Mouse (Mus musculus) lung, postnatal 25 days (tissue): ENCODE measurements around the gene Kcnc3.

Experiments used
- DNase-seq: peaks from one replicate; pipeline ENCODE4 v3.0.0; 2022; ENCODE audit warnings: low spot score

Gene Kcnc3

DNA sequence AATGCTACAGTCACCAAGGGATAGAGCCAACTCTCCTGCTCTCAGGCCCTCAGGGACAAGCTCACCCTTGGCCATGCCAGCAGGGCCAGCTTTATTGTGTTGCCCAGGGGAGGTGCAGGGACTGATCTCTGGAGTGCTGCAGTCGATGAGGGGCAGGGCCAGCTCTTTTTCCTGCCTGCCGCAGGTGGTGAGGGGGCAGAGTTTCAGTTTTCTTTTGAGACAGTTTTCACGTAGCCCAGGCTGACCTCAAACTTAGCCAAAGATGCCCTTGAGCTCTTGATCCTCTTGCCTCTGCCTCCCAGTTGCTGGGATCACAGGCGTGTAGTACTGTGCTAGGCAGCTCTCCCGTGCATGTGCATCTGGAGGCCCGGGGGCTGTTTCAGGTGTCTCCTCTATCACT is 19.5 kb upstream of the Kcnc3 start:
- no peak for DNase-seq

DNA sequence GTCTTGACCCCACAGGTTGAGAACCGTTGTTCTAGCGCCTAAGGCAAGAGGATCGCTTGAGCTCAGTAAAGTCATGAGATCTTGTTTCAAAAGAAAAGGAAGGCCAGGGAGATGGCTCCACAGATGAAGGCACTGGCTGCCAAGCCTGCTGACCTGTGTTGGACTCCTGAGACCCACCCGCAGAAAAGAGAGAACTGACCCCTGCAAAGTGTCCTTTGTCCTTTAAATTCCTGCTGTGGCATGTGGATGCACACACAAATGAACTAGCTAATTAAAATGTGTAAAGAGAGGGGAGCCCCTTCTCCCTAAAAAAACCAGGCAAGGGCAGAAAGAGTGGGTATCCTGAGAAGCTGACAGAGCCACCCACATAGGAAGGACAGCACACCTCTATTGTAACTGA is 18.7 kb upstream of the Kcnc3 start:
- DNase-seq = no peak

DNA sequence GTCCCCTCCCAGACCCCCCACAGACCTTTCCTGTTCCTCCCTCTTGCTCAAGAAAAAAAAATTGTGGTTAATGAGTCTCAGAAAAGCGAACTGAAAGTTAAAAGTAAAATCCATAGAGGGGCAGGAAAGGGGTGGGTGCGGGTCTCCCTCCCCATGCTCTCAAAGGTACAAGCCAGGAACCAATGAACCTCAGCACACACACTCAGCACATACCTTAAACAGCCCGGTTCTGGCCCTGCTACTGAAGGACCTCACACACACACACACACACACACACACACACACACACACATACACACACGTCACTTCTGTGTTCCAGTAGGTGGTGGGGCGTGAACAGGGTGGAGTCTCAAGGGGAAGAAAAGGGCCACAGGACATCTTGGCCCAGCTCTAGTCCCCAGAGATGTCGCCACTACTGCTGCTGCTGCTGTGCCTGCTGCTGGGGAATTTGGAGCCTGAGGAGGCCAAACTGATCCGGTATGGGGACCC is 18.2 kb upstream of the Kcnc3 start, which contains the start of gene Napsa:
Gene Napsa, plus strand, starts transcription at position 168 of the 489 bp plus-strand sequence.
- DNase-seq = peak; percentile 81

DNA sequence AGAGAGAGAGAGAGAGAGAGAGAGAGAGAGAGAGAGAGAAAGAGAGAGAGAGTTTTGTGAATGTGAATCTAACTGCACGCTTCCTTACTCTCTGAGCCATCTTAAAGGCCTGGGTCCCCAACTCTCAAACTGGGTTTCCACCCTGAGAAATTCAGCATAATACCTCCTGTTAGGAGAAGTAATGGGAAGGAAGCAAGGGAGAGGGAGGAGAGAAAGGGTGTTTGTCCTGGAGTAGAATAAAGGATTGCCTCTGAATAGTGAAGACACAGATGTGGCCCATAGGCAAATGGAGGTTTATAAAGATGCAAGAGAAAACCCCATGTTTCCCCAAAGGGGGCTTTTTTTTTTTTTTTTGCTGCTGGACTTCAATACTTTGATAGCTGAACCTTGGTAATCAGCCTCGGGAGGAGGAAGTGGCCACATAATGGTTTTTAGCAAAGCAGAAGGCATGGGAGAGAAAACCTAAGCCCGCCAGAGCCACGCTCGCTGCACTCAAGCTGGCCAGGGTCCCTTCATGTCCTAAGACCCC is 17.4 kb upstream of the Kcnc3 start:
- DNase-seq = no peak

DNA sequence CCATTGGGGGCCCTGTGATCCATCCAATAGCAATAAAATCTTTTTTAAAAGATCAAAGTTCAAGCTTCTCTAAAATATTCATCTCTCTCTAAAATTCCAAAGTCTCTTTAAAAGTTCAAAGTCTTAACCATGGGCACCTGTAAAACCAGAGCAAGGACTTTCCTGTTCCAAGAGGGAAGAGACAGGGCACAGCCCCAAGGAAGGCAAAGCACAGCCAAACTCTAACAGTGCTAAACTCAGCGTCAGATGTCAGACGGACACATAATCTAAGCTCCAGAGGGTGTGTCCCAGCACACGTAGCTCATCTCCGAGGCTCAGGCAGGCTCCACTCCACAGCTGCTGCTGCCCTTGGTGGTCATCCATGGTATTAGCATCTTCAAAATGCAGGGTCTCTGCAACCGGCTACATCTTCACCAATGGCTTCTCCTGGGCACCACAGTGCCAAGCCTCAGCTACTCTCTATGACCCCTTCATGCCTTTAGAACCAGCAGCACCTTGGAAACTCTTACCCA is 14.1 kb upstream of the Kcnc3 start:
- no peak for DNase-seq

DNA sequence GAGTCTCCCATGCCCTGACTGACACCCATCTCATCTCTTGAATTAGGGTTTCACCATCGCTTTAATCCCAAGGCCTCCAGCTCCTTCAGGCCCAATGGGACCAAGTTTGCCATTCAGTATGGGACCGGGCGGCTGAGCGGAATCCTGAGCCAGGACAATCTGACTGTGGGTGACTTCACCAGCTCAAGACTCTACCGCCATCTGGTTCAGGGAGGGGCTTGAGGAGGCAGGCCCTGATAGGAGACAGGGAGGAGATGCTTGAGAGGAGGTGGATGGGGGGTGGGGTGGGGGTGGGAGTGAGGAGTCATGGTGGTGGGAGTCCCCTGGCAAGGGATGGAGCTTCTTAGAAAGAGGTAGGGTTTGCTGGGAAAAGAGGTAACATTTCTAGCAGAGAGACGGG is 8.8 kb upstream of the Kcnc3 start:
- no peak for DNase-seq

DNA sequence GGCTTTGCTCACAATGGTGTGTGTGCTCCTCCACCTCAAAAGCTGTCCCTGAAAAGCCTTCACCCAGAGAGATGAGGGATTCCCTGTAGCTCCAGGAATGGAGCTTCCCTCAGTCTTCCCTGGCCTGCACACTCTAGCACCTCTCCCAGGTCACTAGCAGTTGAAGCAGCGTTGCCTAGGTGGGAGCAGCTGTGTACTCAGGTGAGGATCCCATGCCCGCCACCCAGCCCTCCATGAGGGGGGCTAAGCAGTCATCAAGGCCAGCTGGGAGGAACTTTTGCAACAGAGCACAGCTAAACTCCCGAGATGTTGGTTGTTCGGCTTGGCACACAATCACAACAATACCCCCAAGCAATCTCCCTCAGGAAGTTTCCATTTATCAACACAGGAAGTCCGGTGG is 7.8 kb upstream of the Kcnc3 start:
- DNase-seq = no peak

DNA sequence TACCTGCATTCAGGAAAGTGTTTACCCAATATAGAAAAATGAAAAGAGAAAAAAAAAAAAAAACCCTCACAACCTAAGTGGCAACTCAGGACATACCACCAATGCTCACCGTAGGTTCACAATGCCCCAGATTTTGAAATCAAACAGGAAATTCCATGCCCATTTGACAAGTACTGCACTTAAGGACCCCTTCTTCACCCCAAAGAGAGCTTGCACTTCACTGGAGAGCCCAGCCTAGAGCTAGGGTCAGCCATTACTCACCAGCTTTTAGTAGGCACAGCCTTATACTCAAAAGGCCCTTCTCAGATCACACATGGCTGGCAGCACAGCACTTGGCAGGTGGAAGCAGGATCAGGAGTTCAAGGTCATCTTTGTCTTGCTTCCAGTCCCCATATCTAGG is 7.3 kb upstream of the Kcnc3 start:
- DNase-seq = peak; percentile 75

DNA sequence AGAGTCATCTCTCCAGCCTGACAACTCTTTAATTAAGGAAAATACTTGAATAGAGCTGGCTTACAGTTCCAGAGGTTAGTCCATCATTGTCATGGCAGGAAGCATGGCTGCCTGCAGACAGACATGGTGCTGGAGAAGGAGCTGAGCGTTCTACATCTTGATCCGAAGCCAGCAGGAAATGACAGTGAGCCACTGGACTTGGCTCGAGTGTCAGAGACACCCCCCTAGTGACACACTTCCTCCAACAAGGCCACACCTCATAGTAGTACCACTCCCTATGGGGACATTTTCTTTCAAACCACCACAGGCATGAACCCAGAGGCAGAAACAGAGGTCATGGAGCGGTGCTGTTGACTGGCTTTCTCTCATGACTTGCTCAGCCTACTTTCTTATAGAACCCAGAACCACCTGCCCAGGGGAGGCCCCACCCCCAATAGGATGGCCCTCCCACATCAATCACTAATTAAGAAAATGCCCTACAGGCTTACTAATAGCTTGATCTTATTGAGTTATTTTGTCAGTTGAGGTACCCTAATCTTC is 6.1 kb upstream of the Kcnc3 start:
- no peak for DNase-seq

DNA sequence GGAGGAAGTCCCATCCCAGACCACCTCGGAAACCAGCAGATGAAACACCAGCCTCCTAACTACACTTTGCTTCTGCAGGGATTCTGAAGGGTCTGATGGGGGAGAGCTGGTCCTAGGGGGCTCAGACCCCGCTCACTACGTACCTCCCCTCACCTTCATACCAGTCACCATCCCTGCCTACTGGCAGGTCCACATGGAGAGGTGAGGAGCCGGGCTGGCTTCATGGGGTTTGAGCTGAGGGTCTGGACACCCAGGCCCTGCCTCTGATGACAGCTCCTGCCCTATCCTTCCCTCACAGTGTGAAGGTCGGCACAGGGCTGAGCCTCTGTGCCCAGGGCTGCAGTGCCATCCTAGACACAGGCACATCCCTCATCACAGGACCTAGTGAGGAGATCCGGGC is 5.5 kb upstream of the Kcnc3 start:
- no peak for DNase-seq

DNA sequence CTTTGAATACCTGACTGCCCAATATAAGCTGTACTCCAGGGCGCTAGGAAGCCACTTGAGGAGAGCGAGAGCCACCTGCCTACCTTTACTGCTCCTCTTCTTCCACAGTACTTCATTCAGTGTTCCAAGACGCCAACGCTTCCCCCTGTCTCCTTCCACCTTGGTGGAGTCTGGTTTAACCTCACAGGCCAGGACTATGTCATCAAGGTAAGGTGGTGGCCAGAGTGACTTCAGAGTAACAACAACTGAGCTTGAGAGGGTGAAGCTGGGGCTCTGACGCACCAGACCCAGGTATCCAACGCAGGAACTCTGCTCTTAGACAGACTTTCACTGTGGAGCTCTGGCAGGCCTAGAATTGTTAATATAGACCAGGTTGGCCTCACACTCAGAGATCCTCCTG is 4.9 kb upstream of the Kcnc3 start:
- DNase-seq = no peak

DNA sequence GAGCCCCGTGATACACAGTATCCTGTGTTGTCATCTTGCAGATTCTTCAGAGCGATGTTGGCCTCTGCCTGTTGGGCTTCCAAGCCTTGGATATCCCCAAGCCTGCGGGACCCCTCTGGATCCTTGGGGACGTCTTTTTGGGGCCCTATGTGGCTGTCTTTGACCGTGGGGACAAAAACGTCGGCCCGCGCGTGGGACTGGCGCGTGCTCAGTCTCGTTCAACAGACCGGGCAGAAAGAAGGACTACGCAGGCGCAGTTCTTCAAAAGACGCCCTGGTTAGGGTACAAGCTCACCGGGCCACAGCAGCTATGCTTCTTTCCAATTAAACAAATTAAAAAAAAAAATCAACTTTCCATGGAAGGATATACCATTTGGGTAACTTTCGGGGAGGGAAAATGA is 3.9 kb upstream of the Kcnc3 start:
- DNase-seq = no peak

DNA sequence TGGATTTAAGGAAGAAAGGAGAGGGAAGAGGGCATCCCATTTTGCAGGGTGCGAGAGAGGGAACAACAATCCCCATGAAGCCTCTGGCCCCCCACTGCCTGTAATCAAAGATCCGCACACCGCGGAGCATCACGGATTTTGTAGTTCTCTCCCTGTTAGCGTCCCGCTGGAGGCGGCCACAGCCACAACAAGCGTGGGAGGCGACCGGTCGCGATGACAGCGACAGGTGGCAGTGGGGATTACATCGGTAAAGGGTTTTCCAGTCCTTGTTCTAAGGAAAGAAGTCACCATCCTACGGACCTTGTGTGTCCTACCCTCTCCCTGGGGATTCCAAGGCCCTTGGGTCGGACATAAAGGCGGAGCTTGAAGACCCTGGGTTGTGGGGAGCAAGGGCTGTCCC is 3.5 kb upstream of the Kcnc3 start:
- no peak for DNase-seq

DNA sequence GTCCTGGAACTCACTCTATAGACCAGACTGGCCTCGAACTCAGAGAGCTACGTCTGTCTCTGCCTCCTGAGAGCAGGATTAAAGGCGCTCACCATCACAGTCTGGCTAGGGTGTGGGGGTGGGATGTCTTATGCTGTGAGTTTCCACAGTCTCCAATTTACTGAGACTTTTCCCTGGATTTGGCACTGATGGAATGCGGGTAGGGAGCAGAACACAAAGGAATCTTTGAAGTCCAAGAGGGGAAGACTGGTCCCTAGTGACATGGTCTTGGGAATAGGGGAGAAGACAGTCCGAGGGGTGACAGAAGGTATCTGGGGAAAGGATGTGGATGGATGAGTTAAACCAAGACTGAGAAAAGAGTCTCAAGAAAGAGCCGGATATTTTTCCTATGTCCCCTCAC is 2.8 kb upstream of the Kcnc3 start:
- DNase-seq = no peak

DNA sequence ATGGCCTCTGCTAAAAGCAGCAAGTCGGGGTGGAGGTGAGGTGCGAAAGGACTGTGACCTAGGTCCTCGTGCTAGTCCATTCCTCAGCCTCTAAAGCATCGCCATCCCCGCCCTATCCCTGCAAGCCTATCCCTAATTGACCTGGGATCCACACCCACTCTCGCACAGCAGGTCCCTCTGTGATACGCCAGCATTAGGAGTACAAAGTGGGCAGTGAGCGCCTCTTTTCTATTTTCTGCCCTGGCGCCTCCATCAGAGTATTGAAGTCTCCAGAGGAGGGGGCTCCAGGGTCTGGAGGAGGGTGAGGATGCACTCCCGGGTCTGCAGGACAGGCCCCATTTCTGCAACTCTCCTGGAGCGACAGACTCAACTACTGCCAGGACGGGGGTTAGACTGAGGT is 2.1 kb upstream of the Kcnc3 start:
- DNase-seq = no peak

DNA sequence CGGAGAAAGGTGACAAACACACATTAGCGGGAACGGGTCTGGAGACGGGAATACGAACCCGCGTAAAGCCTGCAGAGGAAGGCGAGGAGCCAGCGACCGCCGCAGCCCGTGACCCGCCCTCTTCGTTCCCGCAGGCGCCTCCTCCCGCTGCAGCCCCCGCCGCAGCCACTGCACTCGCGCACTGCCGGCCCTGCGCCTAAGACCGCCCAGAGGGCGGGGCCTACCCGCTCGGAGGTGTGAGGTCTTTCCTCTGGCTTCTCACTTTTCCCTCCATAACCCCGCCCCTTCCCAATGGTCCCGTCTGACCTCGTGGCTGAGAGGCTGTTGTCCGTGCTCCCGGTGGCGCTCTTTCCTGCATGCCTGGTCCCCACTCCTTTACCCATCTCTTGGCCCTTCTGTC is 1.3 kb upstream of the Kcnc3 start:
- peak; percentile 91 for DNase-seq

DNA sequence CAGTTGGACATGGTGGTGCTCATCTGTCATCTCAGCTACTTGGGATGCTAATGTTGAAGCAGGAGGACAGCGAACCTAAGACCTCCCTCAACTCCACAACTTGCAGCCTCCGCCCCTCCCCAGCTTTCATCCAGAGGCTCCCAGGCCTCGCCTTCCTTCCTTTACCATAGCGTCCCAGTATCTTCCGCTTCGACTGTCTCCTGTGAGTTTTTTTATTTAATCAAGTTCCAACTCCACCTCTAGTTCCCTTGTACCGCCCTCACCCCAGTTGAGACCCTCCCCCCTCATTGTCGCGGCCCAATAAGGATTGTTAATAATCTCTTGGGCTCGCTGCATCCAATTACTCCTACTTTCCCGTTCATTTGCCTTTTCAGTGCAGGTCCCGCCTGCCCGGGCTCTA is 518 bp upstream of the Kcnc3 start:
- DNase-seq = no peak

DNA sequence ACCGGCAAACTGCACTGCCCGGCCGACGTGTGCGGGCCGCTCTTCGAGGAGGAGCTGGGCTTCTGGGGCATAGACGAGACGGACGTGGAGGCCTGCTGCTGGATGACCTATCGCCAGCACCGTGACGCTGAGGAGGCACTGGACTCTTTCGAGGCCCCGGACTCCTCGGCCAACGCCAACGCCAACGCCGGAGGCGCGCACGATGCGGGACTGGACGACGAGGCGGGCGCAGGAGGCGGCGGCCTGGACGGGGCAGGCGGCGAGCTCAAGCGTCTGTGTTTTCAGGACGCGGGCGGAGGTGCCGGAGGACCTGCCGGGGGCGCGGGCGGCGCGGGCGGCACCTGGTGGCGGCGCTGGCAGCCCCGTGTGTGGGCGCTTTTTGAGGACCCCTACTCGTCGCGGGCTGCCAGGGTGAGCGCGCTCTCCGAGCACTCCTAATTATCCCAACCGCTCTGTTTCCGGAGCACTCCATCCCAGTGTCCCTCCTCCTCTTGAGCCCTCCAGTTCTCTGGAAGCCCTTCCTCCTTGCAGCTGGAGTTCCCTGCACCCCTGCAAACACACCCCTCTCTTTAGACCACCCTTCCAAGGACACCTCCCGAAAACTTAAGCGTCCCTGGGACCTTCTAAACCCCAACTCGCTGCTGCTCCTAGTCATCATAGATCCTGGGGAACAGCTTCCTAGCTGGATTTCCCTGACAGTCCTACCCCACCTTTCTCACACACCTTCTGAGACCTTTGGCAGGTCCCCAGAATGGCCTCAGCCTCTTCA is 1.1 kb downstream of the Kcnc3 start:
- no peak for DNase-seq

DNA sequence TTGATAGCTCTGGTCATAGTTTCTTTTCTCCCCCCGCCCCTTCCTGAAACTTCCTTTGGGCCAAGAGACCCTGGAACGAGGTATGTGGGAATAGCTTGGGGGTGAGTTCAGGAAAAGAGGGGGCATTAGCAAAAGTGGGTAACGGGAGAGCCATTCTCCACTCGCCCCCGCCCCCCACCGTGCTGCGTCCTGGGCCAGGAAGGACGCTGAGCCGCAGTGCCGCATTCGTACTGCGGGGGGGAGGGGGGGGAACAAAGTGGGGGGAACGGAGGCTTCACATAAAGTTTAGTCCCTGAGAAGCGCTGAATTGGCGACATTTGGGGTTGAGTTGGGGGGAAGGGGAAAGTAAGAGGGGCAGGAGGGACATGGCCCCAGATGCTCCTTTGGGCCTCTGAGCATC is 2.6 kb downstream of the Kcnc3 start:
- no peak for DNase-seq

DNA sequence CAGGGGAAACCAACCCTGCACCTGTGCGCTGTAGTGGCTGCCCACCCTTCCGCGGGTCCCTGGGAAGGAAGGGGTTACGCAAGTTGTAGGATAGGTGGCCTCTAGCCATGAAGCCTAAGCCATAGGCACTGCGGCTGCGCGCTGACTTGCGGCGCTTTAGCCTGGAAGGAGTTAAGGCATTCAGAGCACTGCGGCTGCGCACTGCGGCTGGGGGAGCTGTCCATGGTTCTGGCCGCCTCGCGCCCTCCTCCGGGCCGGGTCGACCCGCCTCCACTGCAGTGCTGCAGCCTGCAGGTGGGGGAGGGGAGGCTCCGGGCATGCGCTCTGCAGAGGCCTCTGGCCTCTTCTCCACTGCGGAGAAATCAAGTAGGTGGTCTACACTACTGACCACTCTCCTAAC is 3.3 kb downstream of the Kcnc3 start:
- DNase-seq = peak; percentile 68

DNA sequence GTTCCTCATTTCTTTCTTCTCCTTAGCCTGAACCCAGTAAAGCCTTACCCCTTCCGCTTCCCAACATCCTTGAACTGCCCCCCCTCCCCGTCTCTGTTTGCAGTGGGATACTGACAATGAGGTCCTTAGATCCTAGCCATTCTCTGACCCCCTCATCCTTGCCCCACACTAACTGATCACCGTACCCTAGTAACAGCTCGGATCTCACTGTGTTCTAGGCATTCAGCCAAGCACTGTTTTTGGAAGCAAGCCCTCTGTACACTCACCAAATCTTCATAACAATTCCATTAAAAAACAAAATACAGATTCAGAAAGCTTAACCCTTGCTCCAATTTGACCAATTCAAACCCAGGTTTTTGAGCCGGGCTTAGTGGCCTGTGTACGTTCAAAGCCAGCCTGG is 3.8 kb downstream of the Kcnc3 start:
- no peak for DNase-seq

DNA sequence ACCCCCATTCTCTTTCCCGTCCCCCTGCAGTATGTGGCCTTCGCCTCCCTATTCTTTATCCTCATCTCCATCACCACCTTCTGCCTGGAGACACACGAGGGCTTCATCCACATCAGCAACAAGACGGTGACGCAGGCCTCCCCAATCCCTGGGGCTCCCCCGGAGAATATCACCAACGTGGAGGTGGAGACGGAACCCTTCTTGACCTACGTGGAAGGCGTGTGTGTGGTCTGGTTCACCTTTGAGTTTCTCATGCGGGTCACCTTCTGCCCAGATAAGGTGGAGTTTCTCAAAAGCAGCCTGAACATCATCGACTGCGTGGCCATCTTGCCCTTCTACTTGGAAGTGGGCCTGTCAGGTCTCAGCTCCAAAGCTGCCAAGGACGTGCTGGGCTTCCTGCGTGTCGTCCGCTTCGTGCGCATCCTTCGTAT is 4.7 kb downstream of the Kcnc3 start:
- no peak for DNase-seq

DNA sequence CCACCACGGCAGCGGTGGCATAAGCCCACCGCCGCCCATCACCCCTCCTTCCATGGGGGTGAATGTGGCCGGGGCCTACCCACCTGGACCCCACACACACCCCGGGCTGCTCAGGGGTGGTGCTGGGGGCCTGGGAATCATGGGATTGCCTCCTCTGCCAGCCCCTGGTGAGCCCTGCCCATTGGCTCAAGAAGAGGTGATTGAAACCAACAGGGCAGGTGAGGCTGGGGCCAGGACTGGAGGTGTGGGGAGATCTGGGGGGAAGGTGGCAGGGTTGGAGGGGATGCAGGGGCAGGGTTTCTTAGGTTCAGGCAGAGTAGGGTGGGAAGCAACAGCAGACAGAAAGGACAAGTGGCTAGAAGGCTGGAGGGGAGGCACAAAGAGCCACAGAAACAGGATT is 5.6 kb downstream of the Kcnc3 start:
- DNase-seq = no peak
